Mouse (Mus musculus) adrenal gland, postnatal 25 days (tissue): ENCODE data around the gene Oaz3. TPM values are rescaled to one million over a fixed set of nuclear protein-coding genes. Genes with fewer than 3 reads are reported as not detected.

ENCODE experiments used
- DNase-seq: peaks from one replicate; pipeline ENCODE4 v3.0.0; 2021; ENCODE audit warnings: mixed read lengths
- total RNA-seq: library from RNA; stranded (reverse); gene quantifications from 2 replicates; pipeline ENCODE4 v1.2.3, GENCODE M21; 2021

Oaz3 gene
- total RNA-seq, 1 experiment from 2014 or later: not detected

GRCm38 (mm10) chr3:94387391-94387790 lies 56.3 kb downstream of the Oaz3 start:
- DNase-seq: no peak

GRCm38 (mm10) chr3:94386671-94387070 lies 57.0 kb downstream of the Oaz3 start:
- no peak for DNase-seq

GRCm38 (mm10) chr3:94383476-94383875 lies 60.2 kb downstream of the Oaz3 start:
- peak; percentile 28 for DNase-seq

Other genes with a start within 250 kb of the Oaz3 start
- gene Gm5286, start 247.2 kb downstream of the Oaz3 start, total RNA-seq: not detected in 2 replicates
- gene Gm4778, start 179.9 kb downstream of the Oaz3 start, total RNA-seq: not detected in 2 replicates
- 10.4 and 12.4 TPM in 2 replicates for gene Them4, start 133.8 kb downstream of the Oaz3 start, total RNA-seq
- gene Them5, start 101.8 kb downstream of the Oaz3 start, total RNA-seq: not detected in 2 replicates
- 0.49 TPM in 1 of 2 replicates, not detected in the other for gene C2cd4d, start 81.5 kb downstream of the Oaz3 start, total RNA-seq
- 13.9 and 19.0 TPM in 2 replicates for gene Rorc, start 71.1 kb downstream of the Oaz3 start, total RNA-seq
- gene Lingo4, start 45.4 kb downstream of the Oaz3 start, total RNA-seq: 0.76 and 0.90 TPM in 2 replicates
- 8.2 and 10.6 TPM in 2 replicates for gene Tdrkh, start 30.6 kb downstream of the Oaz3 start, total RNA-seq
- gene Mrpl9, start 597 bp downstream of the Oaz3 start, total RNA-seq: 69.6 and 71.6 TPM in 2 replicates
- 17.7 and 28.0 TPM in 2 replicates for gene Celf3, start 34.4 kb upstream of the Oaz3 start, total RNA-seq
- 2.2 and 4.0 TPM in 2 replicates for gene Riiad1, start 36.4 kb upstream of the Oaz3 start, total RNA-seq
- 38.0 and 46.1 TPM in 2 replicates for gene Snx27, start 138.8 kb upstream of the Oaz3 start, total RNA-seq
- not detected in 2 replicates for gene Gm10972, start 199.2 kb upstream of the Oaz3 start, total RNA-seq
- 11.6 and 12.6 TPM in 2 replicates for gene Tuft1, start 215.0 kb upstream of the Oaz3 start, total RNA-seq
- 6.5 and 11.1 TPM in 2 replicates for gene Selenbp2, start 249.6 kb upstream of the Oaz3 start, total RNA-seq